In the genomic region with DNA sequence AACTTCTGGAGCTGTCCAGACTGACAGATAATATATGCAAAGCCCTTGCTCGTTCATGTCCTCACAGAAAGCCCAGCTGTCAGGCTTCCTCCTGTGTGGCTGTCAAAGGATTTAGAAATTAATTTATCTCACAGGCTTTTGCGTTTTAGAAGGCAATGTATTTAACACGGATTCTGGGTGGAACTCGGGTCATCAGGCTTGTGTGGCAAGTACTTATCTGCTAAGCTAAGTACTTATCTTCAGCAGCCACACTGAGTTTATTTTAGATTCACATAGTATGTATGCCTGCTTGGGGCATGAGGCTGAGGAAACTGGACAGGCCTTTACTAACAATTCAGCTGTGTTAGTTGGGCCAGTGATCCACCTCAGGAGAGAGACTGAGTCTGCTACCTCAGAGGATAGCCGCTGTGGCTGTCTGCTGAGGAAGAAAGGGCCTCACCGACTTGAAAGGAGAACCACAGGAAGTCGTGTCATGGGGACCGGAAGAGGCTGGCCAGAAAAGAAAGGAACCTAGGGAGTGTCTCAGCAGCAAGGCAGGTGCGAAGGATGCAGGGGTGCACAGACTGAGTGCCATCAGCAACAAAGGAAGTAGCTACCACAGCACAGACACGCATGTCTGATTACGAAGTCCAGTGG, we compare ENCODE assay signal across 8 mouse cellular contexts. TPM values are rescaled to one million over a fixed set of nuclear protein-coding genes. Genes with fewer than 3 reads are reported as not detected.
A peak's percentile ranks its signal among the peaks of the same experiment; 100 is the strongest.
DNase-seq lines count a peak whose midpoint lies in the region; ATAC-seq and TF ChIP-seq lines count a peak whose summit lies in the region.

No protein-coding gene starts in this region.

- no peak overlapping the region for H3K9ac ChIP-seq in intestine, embryonic 16.5 days (ENCODE audit: low read depth, low read length)

- no peak for TF ChIP-seq CTCF in bone marrow, adult 2 months (IDR thresholded peaks at IDR 0.05; ENCODE audit: control insufficient read depth, insufficient read depth, low read length)

- no peaks in the 10 kb centered on the region for H3K27me3 ChIP-seq in intestine, embryonic 16.5 days (replicated peaks; ENCODE audit: control insufficient read depth, insufficient read depth, low read length)

- no peak overlapping the region for H3K4me2 ChIP-seq in intestine, embryonic 16.5 days (ENCODE audit: low read depth, low read length)

- H3K27ac ChIP-seq in bone marrow, adult 2 months (ENCODE audit: control insufficient read depth, insufficient read depth, low read depth, low read length, poor library complexity): peak overlapping the region; percentile 1; the same call in 1 of the 2 replicates
- H3K27ac ChIP-seq in intestine, embryonic 16.5 days (ENCODE audit: low read length): no peak overlapping the region

- WGBS in bone marrow, adult 2 months: 16% methylated on average over 11 of the region's 11 CpGs
- WGBS in intestine, embryonic 16.5 days: 57% methylated on average over 11 of the region's 11 CpGs

- H3K36me3 ChIP-seq in intestine, embryonic 16.5 days (ENCODE audit: control insufficient read depth, insufficient read depth, low read length): no peaks in the 10 kb centered on the region

- no peaks in the 10 kb centered on the region; the same call in 1 of the 2 replicates for H3K4me1 ChIP-seq in bone marrow, adult 2 months (ENCODE audit: control insufficient read depth, insufficient read depth, low read length)
- H3K4me1 ChIP-seq in intestine, embryonic 16.5 days (ENCODE audit: control insufficient read depth, insufficient read depth, low read length): no peaks in the 10 kb centered on the region

- DNase-seq in CD8-positive naive resting alpha-beta T cell, adult 2 months (ENCODE audit: low read depth in 2 of 2, low spot score in 2 of 2): peak; percentile 61 to 75
- peak; percentile 34 to 45 for DNase-seq in lung, postnatal 4 days
- DNase-seq in spleen, adult 18-20 months: peak; percentile 46 to 53
- DNase-seq in left cerebral cortex, postnatal 14 days (ENCODE audit: low spot score in 2 of 2): no peak
- DNase-seq in frontal cortex, postnatal 25 days (ENCODE audit: low spot score in 2 of 2): no peak
- DNase-seq in gastrocnemius, postnatal 14 days: no peak

- ATAC-seq in intestine, embryonic 16.5 days: no peak

- intact Hi-C loops in left cerebral cortex, postnatal 14 days (cut with DNase I): no loop called here
- intact Hi-C loops in gastrocnemius, postnatal 14 days (cut with DNase I; ENCODE audit: low total_unique reads): no loop called here

- no peak overlapping the region for H3K4me3 ChIP-seq in bone marrow, adult 2 months (replicated peaks; ENCODE audit: control insufficient read depth, low read depth, low read length)
- no peak overlapping the region for H3K4me3 ChIP-seq in intestine, embryonic 16.5 days (ENCODE audit: low read length)

- H3K9me3 ChIP-seq in intestine, embryonic 16.5 days (ENCODE audit: control insufficient read depth, low read length): no peaks in the 10 kb centered on the region

- TF ChIP-seq POLR2A in bone marrow, adult 2 months (IDR thresholded peaks at IDR 0.05; ENCODE audit: borderline replicate concordance, control insufficient read depth, low read depth, low read length): no peak

RNA-seq across cellular contexts. Expression of a gene that starts 9.8 kb away (rescaled TPM):
- not detected in 2 replicates for polyA plus RNA-seq in bone marrow, adult 2 months (2011; ENCODE audit: insufficient read depth, insufficient read length, low replicate concordance, missing spikeins)
- under 1 TPM in 1 of 2 experiments, not detected in 1; 0.49 TPM for total RNA-seq in left cerebral cortex, postnatal 14 days (2021)
- 0.10 and 0.24 TPM in 2 replicates for polyA plus RNA-seq in intestine, embryonic 16.5 days (2015; fragmentation: Nextera tagmentation; extraction: Ambion mirVana)
- 10 to 100 TPM; 19.2 to 51.0 TPM for total RNA-seq in gastrocnemius, postnatal 14 days (2021)

RNA-seq across cellular contexts. Expression of a gene that starts 41.4 kb away (rescaled TPM):
- 17.3 and 18.4 TPM in 2 replicates for polyA plus RNA-seq in bone marrow, adult 2 months (2011; ENCODE audit: insufficient read depth, insufficient read length, low replicate concordance, missing spikeins)
- 100 to 1,000 TPM; 109 to 118 TPM for total RNA-seq in left cerebral cortex, postnatal 14 days (2021)
- 43.0 and 44.9 TPM in 2 replicates for polyA plus RNA-seq in intestine, embryonic 16.5 days (2015; fragmentation: Nextera tagmentation; extraction: Ambion mirVana)
- 10 to 100 TPM; 51.1 to 56.2 TPM for total RNA-seq in gastrocnemius, postnatal 14 days (2021)

RNA-seq across cellular contexts. Expression of a gene that starts 59.7 kb away (rescaled TPM):
- polyA plus RNA-seq in bone marrow, adult 2 months (2011; ENCODE audit: insufficient read depth, insufficient read length, low replicate concordance, missing spikeins): 0.65 TPM in 1 of 2 replicates, not detected in the other
- not detected for total RNA-seq in left cerebral cortex, postnatal 14 days (2021)
- not detected in 2 replicates for polyA plus RNA-seq in intestine, embryonic 16.5 days (2015; fragmentation: Nextera tagmentation; extraction: Ambion mirVana)
- total RNA-seq in gastrocnemius, postnatal 14 days (2021): not detected

Comparison
In these comparisons a context has a peak if more than half of its experiments do, and no peak if none do; other contexts are left out.
1. DNase-seq: peak in CD8-positive naive resting alpha-beta T cell, adult 2 months (2 of 2), lung, postnatal 4 days (2 of 2) and spleen, adult 18-20 months (2 of 2); none in left cerebral cortex, postnatal 14 days (0 of 2), frontal cortex, postnatal 25 days (0 of 2) and gastrocnemius, postnatal 14 days (single experiment).
2. RNA of a gene that starts 9.8 kb away (total RNA-seq): 19.2 to 51.0 TPM in gastrocnemius, postnatal 14 days; 0.49 TPM in left cerebral cortex, postnatal 14 days; every median in the first group is over 10 times any median in the second.